Mouse (Mus musculus): Measurements from ENCODE around the gene Pglyrp2. TPM values are rescaled to one million over a fixed set of nuclear protein-coding genes. Genes with fewer than 3 reads are reported as not detected.

Pglyrp2 gene
- polyA plus RNA-seq, 1 experiment from 2014 or later, result 0.20 TPM

GRCm38 (mm10) chr17:32402011-32402778 lies 21.8 kb downstream of the Pglyrp2 start:
- Histone ChIP-seq H3K9me3 (no peaks in the 10 kb centered on the region), H3K27me3 (peaks cover 24% of the 10 kb centered on the region), H3K9ac (no peak overlapping the region), H3K4me2 (replicated peaks) (no peak overlapping the region), H3K27ac (no peak overlapping the region), H3K4me3 (no peak overlapping the region), H3K36me3 (no peaks in the 10 kb centered on the region), H3K4me1 (no peaks in the 10 kb centered on the region)
- no peak for ATAC-seq (ENCODE audit: insufficient number of reproducible peaks, insufficient read depth, low FRiP score, low TSS enrichment)
- 78% methylated on average over 9 of the region's 9 CpGs for WGBS

DNA sequence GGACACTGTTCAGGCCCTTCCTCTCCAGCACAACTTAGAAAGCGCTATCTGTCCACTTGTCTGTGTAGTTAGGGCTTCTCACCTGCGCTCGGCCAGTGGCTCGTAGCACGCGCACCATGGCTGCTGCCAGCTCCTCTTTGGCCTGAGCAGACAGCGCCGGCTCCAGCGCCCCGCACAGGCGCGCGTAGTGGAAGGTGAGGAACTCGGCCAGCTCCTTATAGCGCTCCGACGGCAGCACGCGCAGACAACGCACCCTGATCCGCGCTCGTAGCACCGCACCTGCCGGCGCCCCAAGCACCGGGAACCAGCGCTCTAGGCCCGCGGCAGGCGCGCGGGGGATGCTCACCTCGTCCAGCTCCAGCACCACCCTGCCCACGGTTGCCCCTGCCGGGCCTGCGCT lies 27.7 kb downstream of the Pglyrp2 start:
- Histone ChIP-seq H3K36me3 (no peaks in the 10 kb centered on the region), H3K9me3 (no peaks in the 10 kb centered on the region), H3K4me2 (replicated peaks) (peak overlapping the region; percentile 42), H3K9ac (no peak overlapping the region), H3K27me3 (peaks cover 80% of the 10 kb centered on the region), H3K4me1 (peaks cover 7% of the 10 kb centered on the region; the same call in 1 of the 2 replicates), H3K4me3 (peak overlapping the region; percentile 20), H3K27ac (no peak overlapping the region)
- WGBS, result 3% methylated on average over 37 of the region's 37 CpGs
- ATAC-seq (ENCODE audit: insufficient number of reproducible peaks, insufficient read depth, low FRiP score, low TSS enrichment), result no peak

GRCm38 (mm10) chr17:32393944-32394343 lies 30.0 kb downstream of the Pglyrp2 start:
- ATAC-seq (ENCODE audit: insufficient number of reproducible peaks, insufficient read depth, low FRiP score, low TSS enrichment), result no peak
- H3K27me3 ChIP-seq, result peaks cover 79% of the 10 kb centered on the region
- WGBS, result 86% methylated on average over 10 of the region's 10 CpGs
- H3K4me1 ChIP-seq, result peaks cover 7% of the 10 kb centered on the region; the same call in 1 of the 2 replicates
- H3K27ac ChIP-seq, result no peak overlapping the region
- H3K9me3 ChIP-seq, result no peaks in the 10 kb centered on the region
- no peak overlapping the region for H3K4me2 ChIP-seq (replicated peaks)
- no peak overlapping the region for H3K4me3 ChIP-seq
- H3K9ac ChIP-seq, result no peak overlapping the region
- no peaks in the 10 kb centered on the region for H3K36me3 ChIP-seq

DNA sequence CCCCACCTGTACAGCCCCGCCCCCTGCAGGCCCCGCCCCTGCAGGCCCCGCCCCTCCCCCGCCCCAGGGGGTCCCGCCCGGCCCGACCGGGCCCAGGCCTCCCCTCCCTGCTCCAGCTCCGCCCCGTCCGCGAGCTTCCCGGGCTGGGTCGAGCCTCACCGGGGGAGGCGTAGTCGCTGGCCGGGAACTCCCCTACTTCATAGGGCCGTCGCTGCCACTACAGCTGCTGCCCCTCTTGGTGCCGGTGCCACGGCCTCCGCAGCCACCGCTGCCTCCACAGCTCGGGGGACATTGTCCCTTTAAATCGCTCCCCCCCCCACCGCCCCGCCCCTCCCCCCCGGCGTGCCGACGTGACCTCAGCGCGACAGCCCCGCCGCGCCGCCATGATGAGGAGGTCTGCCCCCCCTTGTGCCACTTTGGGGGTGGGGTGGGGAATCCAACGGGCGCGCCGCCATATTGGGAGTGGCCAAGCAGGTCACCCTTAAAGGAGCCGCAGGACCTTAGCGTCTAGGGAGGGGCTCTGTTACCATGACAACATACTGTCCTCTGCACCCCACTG lies 34.8 kb downstream of the Pglyrp2 start, which contains the start of gene Wiz:
Wiz (minus strand) TSS at position 339 of the 559 bp plus-strand sequence.
- peak; percentile 65 for ATAC-seq (ENCODE audit: insufficient number of reproducible peaks, insufficient read depth, low FRiP score, low TSS enrichment)
- H3K4me2 ChIP-seq (replicated peaks), result peak within 1 kb of the TSS; percentile 94
- no peaks in the 10 kb centered on the region for H3K9me3 ChIP-seq
- under 1% methylated on average over 24 of the region's 44 CpGs for WGBS
- peaks cover 33% of the 10 kb centered on the region for H3K27me3 ChIP-seq
- peak within 1 kb of the TSS; percentile 71 for H3K9ac ChIP-seq
- peaks cover 9% of the 10 kb centered on the region for H3K36me3 ChIP-seq
- peak within 1 kb of the TSS; percentile 72 for H3K27ac ChIP-seq
- H3K4me3 ChIP-seq, result peak within 1 kb of the TSS; percentile 79
- peaks cover 6% of the 10 kb centered on the region; the same call in 1 of the 2 replicates for H3K4me1 ChIP-seq

GRCm38 (mm10) chr17:32388370-32389100 lies 35.4 kb downstream of the Pglyrp2 start:
- ATAC-seq (ENCODE audit: insufficient number of reproducible peaks, insufficient read depth, low FRiP score, low TSS enrichment), result peak; percentile 42; the same call in 1 of the 2 replicates
- Histone ChIP-seq H3K9ac (peak overlapping the region; percentile 71), H3K36me3 (peaks cover 15% of the 10 kb centered on the region), H3K4me2 (replicated peaks) (peak overlapping the region; percentile 94), H3K4me1 (peaks cover 6% of the 10 kb centered on the region; the same call in 1 of the 2 replicates), H3K27ac (peak overlapping the region; percentile 72), H3K27me3 (peaks cover 28% of the 10 kb centered on the region), H3K9me3 (no peaks in the 10 kb centered on the region), H3K4me3 (peak overlapping the region; percentile 79)
- 1% methylated on average over 23 of the region's 39 CpGs for WGBS

GRCm38 (mm10) chr17:32387986-32388369 lies 36.0 kb downstream of the Pglyrp2 start:
- peak overlapping the region; percentile 79 for H3K4me3 ChIP-seq
- peak overlapping the region; percentile 94 for H3K4me2 ChIP-seq (replicated peaks)
- peaks cover 22% of the 10 kb centered on the region for H3K27me3 ChIP-seq
- H3K4me1 ChIP-seq, result peaks cover 6% of the 10 kb centered on the region; the same call in 1 of the 2 replicates
- no peak overlapping the region for H3K9ac ChIP-seq
- H3K9me3 ChIP-seq, result no peaks in the 10 kb centered on the region
- WGBS, result 24% methylated on average over 7 of the region's 7 CpGs
- H3K27ac ChIP-seq, result no peak overlapping the region
- ATAC-seq (ENCODE audit: insufficient number of reproducible peaks, insufficient read depth, low FRiP score, low TSS enrichment), result no peak
- peaks cover 17% of the 10 kb centered on the region for H3K36me3 ChIP-seq

DNA sequence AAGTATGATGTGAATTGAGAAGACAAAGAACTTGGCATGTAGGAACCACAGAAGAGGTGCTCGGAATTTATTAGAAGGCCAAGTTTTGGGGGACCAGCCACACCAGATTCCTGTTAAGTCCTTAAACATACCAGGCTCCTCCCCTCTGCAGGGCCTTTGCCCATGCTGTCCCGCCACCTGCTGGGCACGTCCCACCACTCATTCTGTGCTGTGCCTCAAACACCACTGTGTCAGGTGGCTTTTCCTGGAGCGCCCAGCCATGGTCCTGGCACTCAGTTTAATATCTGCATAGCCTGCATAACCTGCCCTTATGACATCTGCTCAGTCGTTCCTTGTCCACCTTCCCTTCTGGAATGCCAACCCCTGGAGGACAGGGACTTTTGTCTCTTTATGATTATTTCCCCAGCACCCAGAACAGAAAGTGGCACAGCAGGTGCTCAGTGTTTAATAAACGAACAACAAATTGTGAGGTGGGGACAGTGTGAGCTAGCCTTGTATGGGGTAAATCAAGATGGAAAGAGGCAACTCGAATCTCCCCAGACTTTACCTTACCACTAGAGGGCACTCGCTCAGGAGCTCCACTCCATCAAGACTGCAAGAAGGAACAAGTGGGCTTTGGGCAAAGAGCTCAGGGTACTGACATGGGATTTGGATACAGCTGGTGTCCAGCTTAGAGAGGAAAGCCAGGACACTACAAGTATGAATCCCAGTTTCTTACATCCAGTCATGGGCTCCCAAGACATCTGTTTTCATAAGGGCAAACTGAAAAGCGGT lies 37.1 kb downstream of the Pglyrp2 start:
- H3K9me3 ChIP-seq, result no peaks in the 10 kb centered on the region
- H3K4me2 ChIP-seq (replicated peaks), result no peak overlapping the region
- H3K27me3 ChIP-seq, result peaks cover 11% of the 10 kb centered on the region
- no peak for ATAC-seq (ENCODE audit: insufficient number of reproducible peaks, insufficient read depth, low FRiP score, low TSS enrichment)
- peaks cover 6% of the 10 kb centered on the region; the same call in 1 of the 2 replicates for H3K4me1 ChIP-seq
- H3K9ac ChIP-seq, result no peak overlapping the region
- H3K36me3 ChIP-seq, result peaks cover 17% of the 10 kb centered on the region
- no peak overlapping the region for H3K27ac ChIP-seq
- H3K4me3 ChIP-seq, result no peak overlapping the region
- 70% methylated on average over 9 of the region's 9 CpGs for WGBS

DNA sequence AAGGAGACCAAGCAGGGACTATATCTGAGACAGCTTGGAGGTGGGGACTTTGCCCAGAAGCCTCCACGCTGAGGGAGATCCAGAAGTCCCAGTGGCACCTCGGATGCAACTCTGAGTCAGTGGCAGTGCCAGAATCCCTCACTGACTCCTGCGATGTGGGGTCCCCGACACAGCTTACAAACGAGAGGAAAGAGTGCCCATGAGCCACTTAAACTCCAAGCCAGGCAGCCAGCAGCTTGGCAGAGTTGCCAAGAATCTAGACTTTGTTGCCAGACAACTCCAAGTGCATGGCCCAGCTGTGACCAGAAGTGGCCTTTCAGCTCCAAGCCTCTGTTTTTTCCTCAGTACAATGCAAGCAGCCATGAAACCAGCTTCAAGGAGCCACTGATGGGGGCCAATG lies 40.3 kb downstream of the Pglyrp2 start:
- H3K9me3 ChIP-seq, result no peaks in the 10 kb centered on the region
- WGBS, result 92% methylated on average over 5 of the region's 5 CpGs

DNA sequence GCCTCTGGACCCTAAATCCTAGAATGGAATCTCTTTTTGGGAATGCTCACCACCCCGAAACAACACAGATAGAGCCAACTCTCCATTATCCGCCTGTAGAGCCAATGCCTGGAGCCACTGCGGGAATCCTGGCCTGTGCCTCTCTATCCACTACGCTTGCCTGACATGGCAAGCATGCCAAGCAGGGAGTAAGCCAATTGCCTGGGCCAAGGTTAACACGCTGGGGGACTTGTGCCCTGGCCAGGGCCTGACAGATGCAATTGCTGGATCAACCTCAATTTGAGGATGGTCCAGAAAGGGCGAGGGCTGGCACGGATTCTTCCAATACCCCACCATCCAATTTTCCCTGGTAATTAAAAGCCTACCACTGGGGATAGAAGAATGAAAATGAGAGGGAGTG lies 41.4 kb downstream of the Pglyrp2 start:
- Histone ChIP-seq H3K9me3 (no peaks in the 10 kb centered on the region), H3K9ac (no peak overlapping the region), H3K4me2 (replicated peaks) (no peak overlapping the region), H3K36me3 (peaks cover 20% of the 10 kb centered on the region), H3K4me1 (no peaks in the 10 kb centered on the region), H3K27me3 (no peaks in the 10 kb centered on the region), H3K27ac (no peak overlapping the region), H3K4me3 (no peak overlapping the region)
- no peak for ATAC-seq (ENCODE audit: insufficient number of reproducible peaks, insufficient read depth, low FRiP score, low TSS enrichment)
- WGBS, result 91% methylated on average over 7 of the region's 7 CpGs

More for the DNA sequence above, 40.3 kb downstream of the Pglyrp2 start:
- no peak overlapping the region for H3K9ac ChIP-seq
- H3K4me1 ChIP-seq, result peaks cover 6% of the 10 kb centered on the region; the same call in 1 of the 2 replicates
- H3K4me2 ChIP-seq (replicated peaks), result no peak overlapping the region
- ATAC-seq (ENCODE audit: insufficient number of reproducible peaks, insufficient read depth, low FRiP score, low TSS enrichment), result no peak
- no peak overlapping the region for H3K27ac ChIP-seq
- H3K36me3 ChIP-seq, result peaks cover 17% of the 10 kb centered on the region
- H3K4me3 ChIP-seq, result no peak overlapping the region
- H3K27me3 ChIP-seq, result no peaks in the 10 kb centered on the region

DNA sequence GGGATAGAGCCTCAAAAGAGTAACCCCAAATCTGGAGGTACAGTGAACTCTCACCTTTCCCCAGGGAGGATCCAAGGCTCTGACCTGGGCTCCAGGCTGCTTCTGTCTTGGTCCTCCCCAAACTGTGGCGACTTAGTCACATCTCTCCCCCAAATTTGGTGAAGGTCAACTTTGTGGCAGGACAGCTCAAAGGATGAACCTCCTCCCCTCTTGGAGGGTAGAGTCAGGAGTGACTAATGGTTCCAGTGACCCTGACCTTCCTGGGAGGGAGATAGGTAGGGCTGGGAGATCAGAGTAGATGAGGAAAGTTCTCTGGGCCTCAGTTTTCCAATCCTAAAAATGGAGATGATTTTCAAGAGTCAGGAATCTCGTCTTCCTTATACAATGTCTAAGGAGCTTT lies 45.2 kb downstream of the Pglyrp2 start:
- ATAC-seq (ENCODE audit: insufficient number of reproducible peaks, insufficient read depth, low FRiP score, low TSS enrichment), result no peak
- no peak overlapping the region for H3K9ac ChIP-seq
- H3K4me2 ChIP-seq (replicated peaks), result no peak overlapping the region
- no peak overlapping the region for H3K4me3 ChIP-seq
- H3K36me3 ChIP-seq, result peaks cover 18% of the 10 kb centered on the region; the same call in 1 of the 2 replicates
- no peaks in the 10 kb centered on the region for H3K27me3 ChIP-seq
- WGBS, result 70% methylated on average over 2 of the region's 2 CpGs
- H3K9me3 ChIP-seq, result no peaks in the 10 kb centered on the region
- H3K4me1 ChIP-seq, result no peaks in the 10 kb centered on the region
- H3K27ac ChIP-seq, result no peak overlapping the region

- Histone ChIP-seq H3K4me2 (replicated peaks) (no peak overlapping the region), H3K36me3 (peaks cover 14% of the 10 kb centered on the region; the same call in 1 of the 2 replicates), H3K9ac (no peak overlapping the region), H3K9me3 (no peaks in the 10 kb centered on the region), H3K4me1 (no peaks in the 10 kb centered on the region), H3K27ac (no peak overlapping the region), H3K27me3 (no peaks in the 10 kb centered on the region), H3K4me3 (no peak overlapping the region)
- WGBS, result 87% methylated on average over 9 of the region's 9 CpGs
- no peak for ATAC-seq (ENCODE audit: insufficient number of reproducible peaks, insufficient read depth, low FRiP score, low TSS enrichment)
These were observed 46.8 kb downstream of the Pglyrp2 start for GRCm38 (mm10) chr17:32377137-32377536.
